Mouse (Mus musculus) adrenal gland (tissue): ENCODE data around the gene Klrg2.
"Not testable (repeated sequence)": the region's sequence is repeated elsewhere in the genome, so short reads cannot be mapped to it uniquely, and the experiment has no call there.

Experiments
- intact Hi-C: fragments of 180-260 bp; cut with DNase I; formaldehyde crosslinking; loops from one replicate; pipeline ENCODE4 v1.15.1; 2025
- long read RNA-seq, 2 experiments: library from polyadenylated mRNA; unstranded; transcript quantifications; one replicate each; pipeline ENCODE4 v2.0.0; 2020; ENCODE audit warnings: borderline replicate concordance in 1 of 2; ENCODE audit not compliant: insufficient replicate concordance in 1 of 2

Klrg2 gene
- long read RNA-seq, experiment 1, partial matches to known transcripts: 1 of 4 reads
- long read RNA-seq, experiment 1, other reads (novel, unspliced or antisense): 2 of 4 reads
- long read RNA-seq, experiment 2, partial matches to known transcripts: 0 of 6 reads
- long read RNA-seq, experiment 2, other reads (novel, unspliced or antisense): 2 of 6 reads

DNA sequence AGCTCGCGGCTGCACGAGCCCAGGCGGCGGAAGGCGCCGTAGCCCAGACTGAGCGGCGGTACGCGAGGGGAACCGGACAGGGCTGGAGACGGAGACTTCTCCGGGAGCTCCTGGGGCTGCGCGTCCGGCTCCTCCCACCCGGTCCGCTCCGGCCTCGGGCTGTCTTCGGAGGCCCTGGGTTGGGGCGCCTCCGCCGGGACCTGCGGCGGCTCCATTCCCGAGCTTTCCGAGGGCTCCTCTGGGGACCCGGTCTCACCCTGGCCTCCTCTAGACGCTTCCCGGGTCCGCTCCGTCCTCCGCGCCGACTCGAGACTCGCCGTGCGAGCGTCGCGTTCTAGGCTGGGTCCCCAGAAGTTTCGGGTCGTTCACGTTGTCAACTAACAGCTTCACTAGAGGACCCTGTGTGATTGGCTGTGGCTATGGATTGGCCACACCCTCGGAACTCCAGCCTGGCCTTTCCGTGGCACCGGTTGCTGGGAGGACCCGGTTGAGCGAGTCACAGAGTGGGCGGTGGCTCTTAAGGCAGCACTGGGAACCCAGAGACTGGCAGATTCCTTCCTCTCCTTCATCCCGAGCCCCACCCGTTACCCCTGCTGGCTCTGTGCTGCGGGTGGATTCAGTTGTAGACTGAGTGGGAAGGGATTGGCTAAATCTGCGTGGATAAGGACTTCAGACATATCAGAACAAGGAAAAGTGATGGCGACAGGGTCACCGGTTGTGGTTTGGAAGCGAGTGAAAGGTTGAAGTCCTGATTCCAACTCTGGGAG is at the start of gene Klrg2:
Klrg2 (minus strand) TSS at position 391 of the 767 bp plus-strand sequence.
- intact Hi-C loops: no loop called here

DNA sequence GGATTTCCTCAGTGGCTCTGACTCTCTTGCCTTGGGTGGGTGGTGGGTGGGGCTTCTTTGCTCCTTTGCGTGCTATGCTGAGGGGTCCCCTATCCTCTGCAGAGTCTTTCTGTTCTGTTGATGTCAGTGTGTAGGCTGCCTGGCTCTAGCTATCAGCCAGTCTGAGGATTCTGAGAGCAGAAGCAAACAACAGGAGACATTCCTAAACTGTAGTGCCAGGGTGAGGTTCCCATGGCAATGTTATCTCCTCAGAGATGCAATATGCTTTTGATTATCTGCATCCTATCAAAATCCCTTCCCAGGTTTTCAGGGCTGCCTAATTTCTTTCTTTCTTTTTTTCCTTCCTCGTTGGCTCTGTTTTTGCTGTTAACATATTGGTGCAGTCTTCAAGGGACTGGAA is 45.5 kb upstream of the Klrg2 start:
- intact Hi-C loops: no loop called here

DNA sequence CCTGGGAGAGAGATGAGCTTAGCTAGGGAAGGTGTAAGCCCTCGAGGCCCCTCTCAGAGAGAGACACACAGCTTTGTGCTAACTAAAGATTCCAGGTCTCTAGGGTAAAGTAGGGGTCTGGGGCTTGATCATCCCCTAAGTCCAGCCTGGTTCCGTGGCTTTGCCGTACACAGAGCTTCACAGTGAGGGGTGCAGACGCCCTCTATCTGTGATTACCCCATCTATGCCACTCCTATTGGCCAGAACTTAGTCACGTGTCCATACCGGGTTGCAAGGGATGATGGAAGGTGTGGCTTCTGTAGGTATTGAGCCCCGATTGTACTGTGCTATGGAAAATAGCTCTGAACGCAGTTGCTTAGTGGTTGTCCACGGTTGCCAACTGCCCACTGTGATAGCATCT is 40.6 kb upstream of the Klrg2 start:
- intact Hi-C loops: no loop called here

DNA sequence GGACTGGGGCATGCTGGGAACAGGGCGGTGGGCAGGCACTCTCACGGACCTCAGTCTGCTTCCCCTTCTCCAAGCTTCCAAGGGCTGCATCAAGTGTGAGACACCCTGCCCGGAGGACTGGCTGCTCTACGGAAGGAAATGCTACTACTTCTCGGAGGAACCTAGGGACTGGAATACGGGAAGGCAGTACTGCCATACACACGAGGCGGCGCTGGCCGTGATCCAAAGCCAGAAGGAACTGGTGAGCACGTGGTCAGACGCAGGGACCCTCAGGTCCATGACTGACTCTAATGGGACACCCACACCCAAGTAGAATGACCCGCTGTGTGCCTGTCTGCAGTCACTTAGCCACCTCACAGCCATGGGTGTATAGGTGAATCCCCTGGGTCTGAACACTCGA is 39.7 kb upstream of the Klrg2 start:
- intact Hi-C loops: no loop called here

DNA sequence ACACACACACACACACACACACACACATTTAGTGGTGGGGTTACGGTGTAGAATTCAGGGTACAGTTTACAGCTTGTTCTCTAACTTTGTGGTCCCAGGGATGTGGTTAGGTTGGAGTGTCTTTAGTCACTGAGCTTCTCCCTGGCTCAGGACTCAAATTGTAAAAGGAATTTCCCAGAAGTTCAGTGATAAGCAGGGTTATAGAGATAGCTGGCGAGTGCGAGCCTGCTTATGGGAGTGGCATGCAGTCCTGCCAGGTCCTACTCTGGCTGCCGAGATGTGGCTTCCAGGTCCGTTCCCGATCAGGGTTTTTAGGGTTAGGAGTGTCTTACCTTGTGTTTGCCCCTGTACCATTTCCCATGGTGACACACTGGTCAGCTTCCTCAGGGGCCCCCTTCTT is 39.2 kb upstream of the Klrg2 start:
- intact Hi-C loops: no loop called here

DNA sequence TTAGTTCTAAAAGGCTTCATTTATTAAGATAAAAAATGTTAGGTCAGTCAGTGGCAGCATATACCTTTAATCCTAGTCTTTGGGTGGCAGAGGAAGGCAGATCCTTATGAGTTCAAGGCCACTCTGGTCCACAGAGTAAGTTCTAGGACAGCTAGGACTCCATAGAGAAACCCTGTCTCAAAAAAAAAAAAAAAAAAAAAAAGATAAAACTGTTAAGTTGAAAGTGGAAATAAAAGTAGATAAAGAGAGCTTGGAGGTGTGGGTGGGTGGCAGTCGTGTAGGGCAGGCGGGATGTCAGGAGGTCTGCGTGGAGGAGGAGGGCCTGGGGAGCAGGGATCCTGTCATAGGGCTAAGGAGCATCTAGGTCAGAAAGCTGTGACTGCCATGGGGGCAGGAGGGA is 35.0 kb upstream of the Klrg2 start:
- intact Hi-C loops: no loop called here

DNA sequence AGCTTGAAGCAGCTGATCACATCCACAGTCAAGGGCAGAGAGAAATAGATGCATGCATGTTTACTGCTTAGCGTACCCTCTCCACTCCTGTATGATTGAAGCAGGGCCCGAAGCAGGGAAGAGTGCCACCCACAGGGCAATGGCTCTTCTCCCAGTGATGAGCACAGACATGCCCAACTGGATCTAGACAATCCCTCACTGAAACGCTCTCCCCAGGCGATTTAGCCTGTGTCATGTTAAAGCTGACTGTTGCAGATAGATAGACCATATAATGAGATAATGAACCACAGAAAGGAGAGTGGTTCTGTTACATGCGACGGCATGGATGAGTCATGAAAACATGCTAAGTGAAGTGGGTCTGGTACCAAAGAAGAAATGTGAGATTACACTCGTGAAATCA is 34.2 kb upstream of the Klrg2 start:
- intact Hi-C loops: no loop called here

DNA sequence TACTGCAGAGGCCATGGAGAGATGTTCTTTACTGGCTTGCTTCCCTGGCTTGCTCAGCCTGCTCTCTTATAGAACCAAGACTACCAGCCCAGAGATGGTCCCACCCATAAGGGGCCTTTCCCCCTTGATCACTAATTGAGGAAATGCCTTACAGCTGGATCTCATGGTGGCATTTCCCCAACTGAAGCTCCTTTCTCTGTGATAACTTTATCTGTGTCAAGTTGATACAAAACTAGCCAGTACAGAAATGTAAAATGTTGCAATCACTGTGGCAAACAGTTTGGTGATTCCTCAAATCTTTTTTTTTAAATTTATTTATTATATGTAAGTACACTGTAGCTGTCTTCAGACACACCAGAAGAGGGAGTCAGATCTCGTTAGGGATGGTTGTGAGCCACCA is 33.4 kb upstream of the Klrg2 start:
- intact Hi-C loops: not testable (repeated sequence)

DNA sequence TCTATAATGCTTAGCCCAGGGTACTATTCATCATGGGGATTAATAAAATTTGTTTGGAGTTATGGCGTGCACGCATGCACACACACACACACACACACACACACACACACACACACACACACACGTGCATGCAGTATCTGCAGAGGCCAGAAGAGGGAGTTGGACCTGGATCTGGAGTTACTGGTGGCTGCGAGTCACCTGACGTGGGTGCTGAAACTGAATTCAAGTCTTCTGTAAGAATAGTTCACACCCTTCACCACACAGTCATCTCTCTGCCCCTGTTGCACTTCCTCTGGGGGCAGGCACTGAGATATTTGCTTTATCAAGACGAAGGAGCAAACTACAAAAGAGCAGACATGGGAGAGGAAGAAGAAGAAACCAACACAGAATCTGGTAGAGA is 32.5 kb upstream of the Klrg2 start:
- intact Hi-C loops: no loop called here

DNA sequence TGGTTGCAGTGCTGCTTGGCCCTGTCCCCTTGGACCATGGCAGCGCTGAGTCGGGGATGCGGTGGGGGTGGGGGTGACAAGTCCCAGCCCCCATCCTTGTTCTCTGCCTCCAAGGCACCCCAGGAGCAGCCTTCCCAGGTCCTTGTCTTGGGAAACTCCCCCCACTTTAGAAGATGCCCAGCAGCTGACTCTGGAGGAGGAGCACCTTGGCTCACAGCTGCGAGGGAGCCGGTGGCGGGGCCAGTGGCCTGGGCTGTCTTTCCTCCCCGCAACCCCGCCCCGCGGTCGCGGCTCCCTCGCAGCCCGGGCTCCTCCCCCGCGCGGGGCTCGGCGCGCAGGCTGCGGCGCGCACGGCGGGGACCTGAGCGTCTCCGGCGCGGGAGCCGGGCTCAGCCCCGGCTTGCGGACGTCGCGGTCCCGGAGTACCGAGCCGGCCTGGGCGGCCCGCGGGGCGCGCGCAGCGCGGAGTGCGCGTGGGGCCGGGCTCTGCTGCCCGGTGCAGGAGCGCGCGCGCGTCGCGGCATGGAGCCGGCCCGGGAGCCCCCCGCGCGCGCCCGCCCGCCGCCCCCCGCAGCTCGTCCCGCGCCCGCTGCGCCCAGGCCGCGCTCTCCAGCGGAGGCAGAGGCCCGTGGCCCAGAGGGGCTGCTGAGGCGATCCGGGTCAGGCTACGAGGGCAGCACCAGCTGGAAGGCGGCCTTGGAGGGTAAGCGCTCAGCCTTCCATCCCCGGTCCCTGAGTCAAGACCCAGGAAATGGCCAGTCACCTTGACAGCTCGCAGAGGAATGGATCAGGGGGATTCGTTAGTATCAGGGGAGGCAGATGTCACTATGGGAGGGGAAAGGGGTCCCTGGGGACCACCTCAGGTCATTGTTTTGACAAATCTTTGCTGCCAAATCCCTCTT is 25.9 kb upstream of the Klrg2 start, which contains the start of gene Clec2l:
Clec2l (plus strand) TSS at position 356 of the 902 bp plus-strand sequence.
- intact Hi-C loops: no loop called here

DNA sequence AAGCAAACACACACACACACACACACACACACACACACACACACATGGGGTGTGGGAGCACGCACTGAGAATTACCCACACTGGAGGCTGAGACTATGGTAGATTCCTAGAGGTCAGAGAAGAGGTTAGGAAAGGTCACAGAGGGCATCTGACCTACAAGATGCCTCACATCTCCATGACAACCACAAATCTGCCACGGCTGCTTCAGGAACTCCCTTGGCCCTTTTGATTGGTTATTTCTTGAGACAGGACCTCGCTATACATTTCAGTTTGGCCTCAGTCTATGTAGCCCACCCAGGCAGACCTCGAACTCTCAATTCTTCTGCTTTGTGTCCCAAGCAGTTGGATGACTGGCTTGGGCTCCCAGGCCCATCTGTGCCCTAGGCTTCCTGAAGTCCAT is 24.6 kb upstream of the Klrg2 start:
- intact Hi-C loops: no loop called here

DNA sequence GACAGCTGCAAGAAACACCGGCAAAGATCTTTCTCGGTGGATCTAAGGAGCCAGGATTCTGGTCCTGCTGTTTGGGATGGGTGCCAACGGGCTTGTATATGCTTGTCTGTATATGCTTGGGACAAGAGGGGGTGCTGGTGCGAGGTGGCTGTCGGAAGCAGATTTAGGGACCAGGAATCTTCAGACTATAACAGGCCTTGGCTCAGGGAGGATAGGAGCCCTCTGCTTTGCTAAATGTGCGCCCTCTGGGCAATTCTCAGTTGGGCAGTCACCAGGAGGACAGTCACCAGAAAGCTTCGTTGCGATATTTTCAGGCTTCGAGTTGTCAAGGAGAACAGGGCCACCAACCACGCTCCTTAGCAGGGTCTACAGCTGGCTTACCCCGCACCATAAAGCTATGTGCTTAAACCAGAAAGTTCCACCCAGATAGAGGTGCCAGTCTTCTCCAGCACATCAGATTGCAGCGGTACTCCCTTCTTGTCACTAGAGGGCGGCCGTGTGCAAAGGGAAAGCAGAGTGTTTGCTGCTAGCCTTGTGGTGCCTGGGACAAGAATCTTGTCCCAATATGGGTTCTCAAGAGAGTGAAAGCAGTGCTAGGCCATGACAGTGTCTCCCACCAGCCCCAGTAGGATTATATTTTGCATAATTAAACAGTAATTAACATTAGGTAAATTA is 13.4 kb upstream of the Klrg2 start:
- intact Hi-C loops: loop anchor here (2.0 kb wide), 2 partner anchors 44 to 260 kb away; no protein-coding TSS in a partner anchor

DNA sequence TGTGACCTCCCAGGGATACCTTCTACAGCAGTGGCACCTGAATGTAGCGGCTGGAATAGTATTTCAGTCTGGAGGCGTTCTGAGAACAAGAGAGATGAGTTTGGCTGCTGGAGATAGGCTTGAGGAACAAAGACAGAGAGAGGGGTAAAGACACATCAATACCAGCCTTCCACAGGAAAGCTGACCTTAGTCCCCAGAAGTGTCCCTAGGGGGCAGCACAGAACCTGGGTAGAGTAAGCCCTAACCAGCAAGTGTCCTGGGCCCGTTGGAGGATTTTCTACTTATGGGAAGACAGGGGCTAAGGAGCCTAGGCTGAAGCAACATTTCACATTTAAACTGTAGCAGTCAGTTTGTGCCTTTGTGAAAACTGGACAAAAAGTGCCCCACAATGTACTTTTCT is 12.5 kb upstream of the Klrg2 start:
- intact Hi-C loops: no loop called here

DNA sequence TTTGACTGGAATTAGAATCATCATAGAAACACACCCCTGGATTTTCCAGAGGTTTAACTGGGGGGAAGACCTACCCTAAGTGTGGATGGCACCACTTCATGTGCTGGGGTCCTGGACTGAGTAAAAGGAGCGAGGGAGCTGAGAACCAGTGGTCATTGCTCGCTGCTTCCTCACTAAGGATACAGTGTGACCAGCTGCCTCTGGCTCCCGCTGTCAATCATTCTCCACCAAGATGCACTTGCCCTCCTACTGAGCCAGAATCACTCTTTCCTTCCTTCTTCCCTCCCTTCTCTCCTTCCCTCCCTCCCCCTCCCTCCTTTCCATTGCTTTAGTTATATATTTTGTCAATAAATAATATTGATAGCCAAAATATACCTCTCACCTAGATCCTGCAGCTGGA is 6.0 kb upstream of the Klrg2 start:
- intact Hi-C loops: no loop called here

DNA sequence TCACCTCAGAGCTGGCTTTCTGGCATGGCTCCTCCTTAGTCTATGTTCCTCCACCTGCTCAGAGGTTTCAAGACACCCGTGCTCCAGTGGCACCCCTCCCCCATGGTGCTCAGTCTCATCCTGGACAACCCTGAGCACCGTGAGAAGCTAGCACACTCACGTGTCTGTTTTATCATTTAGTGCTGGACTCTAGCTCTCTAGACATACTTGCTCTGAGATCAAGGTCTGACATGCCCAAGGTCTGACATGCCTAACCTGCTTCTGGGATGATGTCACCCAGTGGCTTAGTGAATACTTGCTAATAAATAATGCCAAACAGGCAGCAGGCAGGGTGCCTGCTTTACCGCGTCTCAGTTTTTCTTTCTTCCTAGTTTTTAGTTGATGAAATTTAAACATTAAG is 5.6 kb upstream of the Klrg2 start:
- intact Hi-C loops: no loop called here

DNA sequence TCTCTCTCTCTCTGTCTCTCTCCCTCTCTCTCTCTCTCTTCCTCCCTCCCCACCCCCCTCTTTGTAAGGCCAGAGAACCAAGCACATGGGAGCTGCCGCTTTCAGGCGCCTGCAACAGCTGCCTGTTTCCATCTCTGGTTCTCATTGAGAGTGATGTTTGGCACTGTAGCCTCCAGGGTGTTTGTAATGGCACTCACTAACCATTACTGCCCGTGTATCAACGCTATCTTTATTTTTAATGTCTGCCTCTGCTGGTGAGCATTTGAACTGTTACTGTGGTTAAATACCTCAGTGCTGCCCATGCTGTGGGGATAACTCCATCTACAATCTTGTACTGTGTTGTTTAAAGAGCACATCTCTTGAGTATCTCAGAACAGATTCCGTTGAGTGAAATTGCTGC is 4.6 kb upstream of the Klrg2 start:
- intact Hi-C loops: no loop called here

DNA sequence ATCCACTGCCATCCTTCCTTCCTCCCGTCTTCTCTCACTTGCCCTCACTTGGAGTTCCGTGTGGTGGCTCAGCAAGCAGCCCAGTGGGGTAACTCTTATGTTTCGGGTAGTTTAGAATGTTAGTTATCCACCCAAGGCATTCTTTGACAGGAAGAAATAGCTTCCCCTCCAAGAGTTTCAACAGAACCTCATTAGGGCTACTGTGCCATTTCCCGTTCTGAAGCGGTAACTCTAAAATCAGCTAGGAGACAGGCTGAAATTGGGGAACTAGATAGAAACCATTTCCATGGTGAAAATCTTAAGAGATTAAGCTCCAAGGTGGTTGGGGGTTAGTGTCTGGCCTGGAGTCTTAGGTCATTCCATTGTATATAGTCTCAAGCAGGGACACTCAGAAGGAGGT is 4.2 kb upstream of the Klrg2 start:
- intact Hi-C loops: no loop called here

DNA sequence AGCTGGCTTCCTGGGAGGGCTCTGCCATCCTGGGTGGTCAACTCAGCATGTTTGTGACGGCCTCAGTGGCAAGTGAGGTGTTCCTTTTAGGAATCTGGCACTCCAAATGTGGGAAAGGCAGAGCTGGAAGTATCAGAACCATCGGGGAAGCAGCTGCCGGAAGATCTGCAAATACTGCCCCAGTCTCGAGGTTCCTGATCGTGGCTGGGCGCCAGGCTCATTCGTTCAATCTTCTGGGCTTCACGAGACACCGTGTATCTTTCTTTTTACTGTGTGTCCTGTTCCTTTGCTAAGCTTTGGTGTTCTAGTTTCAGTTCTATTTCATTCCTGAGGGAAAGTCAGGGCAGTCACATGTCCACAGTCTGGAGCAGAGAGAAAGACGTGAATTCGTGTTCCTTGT is 3.4 kb upstream of the Klrg2 start:
- intact Hi-C loops: no loop called here

DNA sequence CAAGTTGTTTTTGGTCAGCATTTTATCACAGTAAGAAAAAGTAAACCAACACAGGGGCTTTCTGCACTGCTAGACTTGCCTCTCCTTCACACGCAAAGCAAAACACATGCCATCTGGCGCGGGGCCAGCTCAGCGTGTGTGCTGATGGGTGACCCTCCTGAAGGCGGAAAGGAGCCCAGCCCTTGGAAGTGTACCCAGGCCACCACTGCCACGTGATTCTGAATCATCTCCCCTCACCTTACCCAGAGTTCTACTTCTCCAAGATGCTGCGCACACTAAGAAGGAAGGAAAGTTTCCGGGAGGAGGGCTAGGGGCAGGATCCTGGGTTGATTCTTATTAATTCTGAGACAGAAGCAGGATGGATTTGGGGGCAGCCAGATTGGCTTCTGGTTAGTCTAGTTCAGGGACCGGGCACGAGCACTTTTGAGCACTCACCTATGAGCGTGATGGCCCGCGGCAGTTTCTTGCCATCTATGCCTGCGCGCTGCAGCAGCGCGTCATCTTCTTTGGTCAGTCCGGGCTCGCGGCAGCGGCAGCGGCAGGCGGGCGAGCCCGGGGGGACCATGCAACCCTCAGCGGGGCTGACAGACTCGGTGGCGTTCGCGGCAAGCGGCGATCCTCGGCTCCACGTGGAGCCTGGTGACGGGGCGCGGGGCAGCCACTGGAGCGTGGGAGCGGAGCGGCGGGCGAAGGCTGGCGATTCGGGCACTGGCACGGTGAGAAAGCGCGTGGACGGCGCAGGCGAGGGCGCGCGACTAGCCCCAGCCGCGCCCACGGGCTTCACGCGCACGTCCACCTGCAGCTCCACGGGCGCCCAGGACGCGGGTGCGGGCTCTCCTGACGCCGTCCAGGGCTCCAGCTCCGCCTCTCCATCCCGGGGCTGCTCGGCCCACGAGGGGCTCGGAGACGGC is 846 bp downstream of the Klrg2 start:
- intact Hi-C loops: no loop called here

DNA sequence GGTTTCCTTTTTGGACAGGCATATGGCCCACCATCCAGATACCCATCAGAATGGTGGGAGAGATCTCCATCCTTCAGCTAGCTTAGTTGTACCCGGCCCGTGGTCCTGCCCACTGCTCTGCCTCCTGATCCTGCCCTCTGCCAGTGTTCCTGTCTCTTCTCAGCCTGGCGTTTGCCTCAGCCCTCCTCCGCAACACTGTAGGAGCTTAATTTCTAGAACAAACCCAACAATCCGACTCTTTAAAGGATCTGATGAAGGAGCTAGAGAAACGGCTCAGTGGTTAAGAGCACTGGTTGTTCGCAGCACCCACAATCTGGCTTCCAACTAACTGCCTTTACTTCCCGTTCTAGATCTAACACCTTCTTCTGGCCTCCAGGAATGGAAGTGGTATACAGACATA is 2.6 kb downstream of the Klrg2 start:
- intact Hi-C loops: no loop called here

DNA sequence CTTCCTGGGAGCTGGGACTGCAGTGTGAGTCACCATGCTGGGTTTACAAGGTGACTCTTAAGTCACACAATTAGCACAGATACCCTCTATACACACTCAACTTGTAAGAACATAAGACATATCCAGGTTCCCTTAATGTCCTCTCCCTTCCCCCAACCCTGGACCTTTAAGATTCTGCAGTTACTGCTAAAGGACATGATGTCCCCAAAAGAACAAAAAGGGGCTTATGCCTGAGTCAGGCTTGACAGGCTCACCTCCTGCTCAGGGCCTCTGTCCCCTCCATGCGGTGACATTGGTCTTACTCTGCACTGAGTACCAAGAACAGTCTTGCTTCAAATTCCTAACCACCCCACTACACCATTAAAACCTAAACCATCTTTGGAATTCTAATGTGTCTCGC is 4.2 kb downstream of the Klrg2 start:
- intact Hi-C loops: no loop called here
